Comparison of ENCODE assay signal across 8 mouse cellular contexts in the genomic region with DNA sequence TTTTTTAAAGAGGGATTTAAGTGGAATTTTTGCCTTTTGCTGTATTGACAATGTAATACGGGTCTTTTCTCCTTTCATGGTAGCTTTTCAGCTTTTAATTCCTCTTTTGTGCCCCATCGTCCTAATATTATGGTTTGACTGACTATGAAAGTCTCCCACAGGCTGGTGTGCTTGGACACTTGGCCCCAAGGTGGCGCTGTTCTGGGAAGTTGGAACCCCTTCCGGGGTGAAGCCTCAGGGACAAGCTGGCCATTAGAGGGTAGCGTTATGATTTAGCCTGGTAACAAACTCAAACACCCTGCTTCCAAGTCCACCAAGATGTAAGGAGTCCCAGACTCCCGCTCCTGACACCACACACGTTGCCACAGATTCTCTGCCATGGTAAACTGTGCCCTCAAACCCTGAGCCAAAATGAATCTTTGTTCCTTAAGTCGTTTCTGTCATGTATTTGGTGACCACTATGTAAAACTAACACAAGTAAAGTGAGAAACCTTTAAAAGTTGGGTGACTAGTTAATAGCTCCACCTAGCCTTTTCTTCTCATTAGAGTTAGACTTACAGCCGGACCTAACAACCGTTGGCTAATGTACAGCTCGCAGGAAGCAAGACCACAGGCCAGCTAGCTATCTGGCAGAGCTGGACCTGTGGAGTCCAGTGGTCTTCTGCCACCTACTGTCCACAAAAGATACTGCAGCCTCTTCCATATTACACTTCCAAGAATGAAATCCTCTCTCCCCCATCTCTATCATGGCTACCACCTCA. TPM values are rescaled to one million over a fixed set of nuclear protein-coding genes. Genes with fewer than 3 reads are reported as not detected.
DNase-seq lines count a peak whose midpoint lies in the region; ATAC-seq and TF ChIP-seq lines count a peak whose summit lies in the region.

No protein-coding gene starts in this region.

- H3K9ac ChIP-seq in stomach, postnatal 0 days (ENCODE audit: low read length) = no peak overlapping the region

- H3K27me3 ChIP-seq in stomach, postnatal 0 days (ENCODE audit: control insufficient read depth, insufficient read depth, low read length) = no peaks in the 10 kb centered on the region

- no peaks in the 10 kb centered on the region for H3K4me1 ChIP-seq in cortical plate, adult 2 months (ENCODE audit: control insufficient read depth, insufficient read depth, low read length)
- H3K4me1 ChIP-seq in stomach, postnatal 0 days (replicated peaks; ENCODE audit: control insufficient read depth, insufficient read depth) = no peaks in the 10 kb centered on the region

- H3K27ac ChIP-seq in cortical plate, adult 2 months (ENCODE audit: insufficient read depth, low read length) = no peak overlapping the region
- no peak overlapping the region for H3K27ac ChIP-seq in stomach, postnatal 0 days (replicated peaks)

- DNase-seq in cerebellum, postnatal 14 days = peak; percentile 71 to 75
- DNase-seq in cerebellum, adult 11 months = no peak
- DNase-seq in right cerebral cortex, postnatal 10 days (ENCODE audit: low spot score in 2 of 2) = peak; percentile 55 to 58
- no peak for DNase-seq in right cerebral cortex, postnatal 25 days
- DNase-seq in hindlimb bud, embryonic 11.5 days (ENCODE audit: extremely low spot score, low read depth, low spot score) = peak; percentile 47
- DNase-seq in lung, adult 18-20 months = peak; percentile 12 to 32
- DNase-seq in stomach, postnatal 0 days (ENCODE audit: low spot score) = peak; percentile 66

- no peaks in the 10 kb centered on the region for H3K9me3 ChIP-seq in stomach, postnatal 0 days (ENCODE audit: control insufficient read depth, low read length)

- ATAC-seq in stomach, postnatal 0 days (ENCODE audit: low FRiP score, low TSS enrichment) = peak; percentile 70; the same call in 1 of the 2 replicates

- 39% methylated on average over 11 of the region's 11 CpGs for WGBS in stomach, postnatal 0 days

- no peak overlapping the region for H3K4me3 ChIP-seq in cortical plate, adult 2 months (ENCODE audit: insufficient read depth, low read length)
- H3K4me3 ChIP-seq in stomach, postnatal 0 days (ENCODE audit: low read depth, low read length) = no peak overlapping the region

- no peaks in the 10 kb centered on the region for H3K36me3 ChIP-seq in stomach, postnatal 0 days (ENCODE audit: control insufficient read depth, insufficient read depth, low read length)

- TF ChIP-seq POLR2A in cortical plate, adult 2 months (IDR thresholded peaks at IDR 0.05; ENCODE audit: extremely low read depth, insufficient read depth, low read length) = no peak

- TF ChIP-seq EP300 in stomach, postnatal 0 days (optimal IDR thresholded peaks at IDR 0.05) = no peak

- TF ChIP-seq CTCF in cortical plate, adult 2 months (IDR thresholded peaks at IDR 0.05; ENCODE audit: extremely low read depth, insufficient read depth, low read length) = peak; percentile 68
- TF ChIP-seq CTCF in stomach, postnatal 0 days (IDR thresholded peaks at IDR 0.05; ENCODE audit: low read depth) = peak; percentile 89

- H3K4me2 ChIP-seq in stomach, postnatal 0 days (replicated peaks; ENCODE audit: low read depth) = no peak overlapping the region

RNA-seq across cellular contexts. Expression of a gene that starts 54.4 kb away (rescaled TPM):
- not detected in 2 replicates for polyA plus RNA-seq in cortical plate, adult 2 months (2012; rRNA removed)
- not detected in 2 replicates for polyA plus RNA-seq in stomach, postnatal 0 days (2015; fragmentation: Nextera tagmentation; extraction: Ambion mirVana)

Comparison
In these comparisons a context has a peak if more than half of its experiments do, and no peak if none do; other contexts are left out.
1. DNase-seq: peak in cerebellum, postnatal 14 days (2 of 2), right cerebral cortex, postnatal 10 days (2 of 2), hindlimb bud, embryonic 11.5 days (single experiment), lung, adult 18-20 months (2 of 2) and stomach, postnatal 0 days (single experiment); none in cerebellum, adult 11 months (single experiment) and right cerebral cortex, postnatal 25 days (single experiment).